10 mouse cellular contexts compared by ENCODE assay signal in the genomic region with DNA sequence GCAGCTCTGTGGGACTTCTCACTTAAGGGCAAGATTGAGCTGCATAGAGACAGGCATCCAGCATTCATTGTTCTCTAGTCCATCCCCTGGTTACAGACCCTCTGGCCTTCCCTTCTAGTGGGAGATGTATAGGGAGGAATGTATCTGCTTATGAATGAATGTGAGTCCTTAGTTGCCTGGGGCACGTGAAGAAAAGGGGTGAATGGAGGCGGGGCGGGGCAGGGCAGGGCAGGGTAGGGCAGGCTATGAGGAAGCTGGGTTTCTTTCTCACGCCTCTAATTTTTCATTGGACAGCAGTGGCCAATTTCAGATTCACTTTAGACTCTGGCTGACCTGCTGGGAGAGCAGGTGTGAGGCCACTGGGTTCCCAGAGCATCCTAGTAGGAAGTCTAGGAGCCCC. TPM values are rescaled to one million over a fixed set of nuclear protein-coding genes. Genes with fewer than 3 reads are reported as not detected.
A peak's percentile ranks its signal among the peaks of the same experiment; 100 is the strongest.
DNase-seq lines count a peak whose midpoint lies in the region; ATAC-seq lines count a peak whose summit lies in the region.
"Had no signal": no experiment of that assay in that cellular context is flagged by ENCODE, and none has a peak within 500 bp of the region (broad histone marks: within the 10 kb centered on the region; RNA-seq: fewer than 3 reads in every experiment).

No protein-coding gene starts in this region.

- H3K27ac ChIP-seq in heart, embryonic 10.5 days, result no peak overlapping the region
- no peak overlapping the region for H3K27ac ChIP-seq in hindbrain, embryonic 11.5 days (ENCODE audit: low read depth, low read length)
- no peak overlapping the region for H3K27ac ChIP-seq in limb, embryonic 10.5 days
- H3K27ac ChIP-seq in neural tube, embryonic 15.5 days (replicated peaks), result 0 out of 2 replicates have a peak overlapping the region, but pooled peaks have one; percentile 66
- H3K27ac ChIP-seq: heart, embryonic 13.5 days had no signal

- H3K9ac ChIP-seq in hindbrain, embryonic 11.5 days (ENCODE audit: low read depth, low read length), result no peak overlapping the region
- H3K9ac ChIP-seq in neural tube, embryonic 15.5 days (replicated peaks), result no peak overlapping the region

- WGBS in heart, embryonic 10.5 days, result 59% methylated on average over 4 of the region's 4 CpGs
- 45% methylated on average over 4 of the region's 4 CpGs for WGBS in hindbrain, embryonic 11.5 days
- WGBS in limb, embryonic 10.5 days, result 45% methylated on average over 4 of the region's 4 CpGs
- WGBS in neural tube, embryonic 15.5 days, result 44% methylated on average over 4 of the region's 4 CpGs

- H3K4me1 ChIP-seq in heart, embryonic 10.5 days, result peaks cover 7% of the 10 kb centered on the region
- 0 out of 2 replicates have a peak, but pooled peaks cover 2% of the 10 kb centered on the region for H3K4me1 ChIP-seq in hindbrain, embryonic 11.5 days (replicated peaks; ENCODE audit: control insufficient read depth, insufficient read depth, low read length)
- H3K4me1 ChIP-seq in limb, embryonic 10.5 days, result peaks cover 8% of the 10 kb centered on the region
- H3K4me1 ChIP-seq in neural tube, embryonic 15.5 days, result peaks cover 30% of the 10 kb centered on the region; the same call in 1 of the 2 replicates

- no peaks in the 10 kb centered on the region for H3K9me3 ChIP-seq in heart, embryonic 10.5 days
- no peaks in the 10 kb centered on the region for H3K9me3 ChIP-seq in hindbrain, embryonic 11.5 days (ENCODE audit: control insufficient read depth, low read length)
- no peaks in the 10 kb centered on the region for H3K9me3 ChIP-seq in limb, embryonic 10.5 days (replicated peaks)
- H3K9me3 ChIP-seq in neural tube, embryonic 15.5 days (replicated peaks), result no peaks in the 10 kb centered on the region
- H3K9me3 ChIP-seq: heart, embryonic 13.5 days had no signal

- H3K4me2 ChIP-seq in hindbrain, embryonic 11.5 days (replicated peaks; ENCODE audit: low read depth, low read length), result 0 out of 2 replicates have a peak overlapping the region, but pooled peaks have one; percentile 52
- H3K4me2 ChIP-seq in neural tube, embryonic 15.5 days, result peak overlapping the region; percentile 86

- peak; percentile 72 for DNase-seq in heart, embryonic 10.5 days (ENCODE audit: low spot score)
- DNase-seq in heart, postnatal 36 days, result no peak
- no peak for DNase-seq in hindbrain, embryonic 11.5 days (ENCODE audit: low spot score)
- peak; percentile 25 for DNase-seq in limb, embryonic 10.5 days (ENCODE audit: low spot score)
- DNase-seq in layer of hippocampus, adult 18-20 months (ENCODE audit: low spot score in 2 of 2), result no peak
- no peak for DNase-seq in layer of hippocampus, postnatal 25 days (ENCODE audit: extremely low spot score in 1 of 2, low spot score in 1 of 2)
- no peak for DNase-seq in adrenal gland, postnatal 25 days
- DNase-seq: thymus, adult 18-20 months had no signal

- H3K27me3 ChIP-seq in heart, embryonic 10.5 days (ENCODE audit: insufficient read depth, poor library complexity, severe bottlenecking), result peaks cover 41% of the 10 kb centered on the region
- peaks cover 13% of the 10 kb centered on the region; the same call in 1 of the 2 replicates for H3K27me3 ChIP-seq in hindbrain, embryonic 11.5 days (ENCODE audit: control insufficient read depth, insufficient read depth, low read length)
- H3K27me3 ChIP-seq in limb, embryonic 10.5 days (ENCODE audit: low read depth, poor library complexity, severe bottlenecking), result peaks cover 38% of the 10 kb centered on the region
- peaks cover 21% of the 10 kb centered on the region for H3K27me3 ChIP-seq in neural tube, embryonic 15.5 days (replicated peaks)

- H3K4me3 ChIP-seq in heart, embryonic 10.5 days, result no peak overlapping the region
- no peak overlapping the region for H3K4me3 ChIP-seq in hindbrain, embryonic 11.5 days (ENCODE audit: low read depth, low read length)
- no peak overlapping the region for H3K4me3 ChIP-seq in limb, embryonic 10.5 days
- H3K4me3 ChIP-seq in neural tube, embryonic 15.5 days (replicated peaks), result peak overlapping the region; percentile 51

- intact Hi-C loops in heart, postnatal 36 days (cut with DNase I), result no loop called here

- ATAC-seq in hindbrain, embryonic 11.5 days (ENCODE audit: low FRiP score), result peak; percentile 58
- ATAC-seq in neural tube, embryonic 15.5 days (ENCODE audit: low FRiP score), result peak; percentile 23; the same call in 1 of the 2 replicates

- no peaks in the 10 kb centered on the region for H3K36me3 ChIP-seq in heart, embryonic 10.5 days
- no peaks in the 10 kb centered on the region for H3K36me3 ChIP-seq in hindbrain, embryonic 11.5 days (ENCODE audit: control insufficient read depth, insufficient read depth, low read length)
- no peaks in the 10 kb centered on the region for H3K36me3 ChIP-seq in limb, embryonic 10.5 days
- no peaks in the 10 kb centered on the region for H3K36me3 ChIP-seq in neural tube, embryonic 15.5 days
- H3K36me3 ChIP-seq: heart, embryonic 13.5 days had no signal

RNA-seq across cellular contexts. Expression of a gene that starts 0.5 kb away (rescaled TPM):
- polyA plus RNA-seq in heart, embryonic 10.5 days (2016; fragmentation: Nextera tagmentation; extraction: Ambion mirVana), result 0.38 TPM in 1 of 2 replicates, not detected in the other
- total RNA-seq in heart, postnatal 36 days (2021), result not detected
- 1.1 TPM in 2 replicates for polyA plus RNA-seq in hindbrain, embryonic 11.5 days (2014; fragmentation: Nextera tagmentation; extraction: Ambion mirVana)
- polyA plus RNA-seq in limb, embryonic 10.5 days (2016; fragmentation: Nextera tagmentation; extraction: Ambion mirVana), result 1.5 and 1.9 TPM in 2 replicates
- polyA plus RNA-seq in neural tube, embryonic 15.5 days (2015; fragmentation: Nextera tagmentation; extraction: Ambion mirVana), result 6.3 and 7.0 TPM in 2 replicates
- 1 to 10 TPM in 1 of 2 experiments, under 1 TPM in 1; 0.86 to 1.5 TPM for total RNA-seq in layer of hippocampus, adult 18-20 months (2021)
- total RNA-seq in layer of hippocampus, postnatal 25 days (2021), result 1 to 10 TPM; 1.5 to 2.5 TPM
- total RNA-seq in adrenal gland, postnatal 25 days (2021), result 0.38 and 1.0 TPM in 2 replicates

Comparison
In these comparisons a context has a peak if more than half of its experiments do, and no peak if none do; other contexts are left out.
1. DNase-seq: peak in heart, embryonic 10.5 days (single experiment) and limb, embryonic 10.5 days (single experiment); none in heart, postnatal 36 days (0 of 2), hindbrain, embryonic 11.5 days (single experiment), layer of hippocampus, adult 18-20 months (0 of 2), layer of hippocampus, postnatal 25 days (0 of 2) and adrenal gland, postnatal 25 days (single experiment).